ENCODE assay signal across 9 mouse cellular contexts in genomic region chr6:51333722-51334360, GRCm38 (mm10).
DNase-seq lines count a peak whose midpoint lies in the region; ATAC-seq and TF ChIP-seq lines count a peak whose summit lies in the region.
"Had no signal": no experiment of that assay in that cellular context is flagged by ENCODE, and none has a peak within 500 bp of the region (broad histone marks: within the 10 kb centered on the region; RNA-seq: fewer than 3 reads in every experiment).

No protein-coding gene starts in this region.

- peak overlapping the region; percentile 86 for H3K27ac ChIP-seq in embryonic facial prominence, embryonic 15.5 days (replicated peaks)
- peak overlapping the region; percentile 80 for H3K27ac ChIP-seq in limb, embryonic 14.5 days (replicated peaks; ENCODE audit: low read depth, low read length)
- H3K27ac ChIP-seq in liver, embryonic 12.5 days, result no peak overlapping the region
- H3K27ac ChIP-seq: forebrain, embryonic 13.5 days had no signal

- DNase-seq in Muller cell, postnatal 12 days (ENCODE audit: inconsistent ontology term), result peak; percentile 23
- peak; percentile 64 for DNase-seq in heart, postnatal 4 days
- peak; percentile 90 for DNase-seq in limb, embryonic 14.5 days (ENCODE audit: low spot score)
- no peak for DNase-seq in left cerebral cortex, adult 8-10 months (ENCODE audit: low spot score in 2 of 2)
- no peak for DNase-seq in right cerebral cortex, postnatal 25 days
- DNase-seq in ovary, postnatal 14 days (ENCODE audit: low spot score), result no peak

- H3K36me3 ChIP-seq in embryonic facial prominence, embryonic 15.5 days, result no peaks in the 10 kb centered on the region
- H3K36me3 ChIP-seq in limb, embryonic 14.5 days (ENCODE audit: control insufficient read depth, insufficient read depth, low read length), result no peaks in the 10 kb centered on the region
- H3K36me3 ChIP-seq in liver, embryonic 12.5 days, result no peaks in the 10 kb centered on the region

- no peaks in the 10 kb centered on the region for H3K9me3 ChIP-seq in embryonic facial prominence, embryonic 15.5 days (replicated peaks)
- H3K9me3 ChIP-seq in limb, embryonic 14.5 days (ENCODE audit: control insufficient read depth, low read length), result no peaks in the 10 kb centered on the region
- no peaks in the 10 kb centered on the region for H3K9me3 ChIP-seq in liver, embryonic 12.5 days (replicated peaks)
- H3K9me3 ChIP-seq: forebrain, embryonic 13.5 days had no signal

- no peak overlapping the region for H3K9ac ChIP-seq in embryonic facial prominence, embryonic 15.5 days
- no peak overlapping the region for H3K9ac ChIP-seq in limb, embryonic 14.5 days (ENCODE audit: low read depth, low read length, severe bottlenecking)
- H3K9ac ChIP-seq in liver, embryonic 12.5 days, result no peak overlapping the region
- H3K9ac ChIP-seq: forebrain, embryonic 13.5 days had no signal

- TF ChIP-seq POLR2A in limb, embryonic 14.5 days (IDR thresholded peaks at IDR 0.05; ENCODE audit: borderline replicate concordance, extremely low read depth, insufficient read depth, insufficient read length), result no peak

- H3K27me3 ChIP-seq in embryonic facial prominence, embryonic 15.5 days, result no peaks in the 10 kb centered on the region
- no peaks in the 10 kb centered on the region for H3K27me3 ChIP-seq in limb, embryonic 14.5 days (ENCODE audit: control insufficient read depth, insufficient read depth, low read length)
- H3K27me3 ChIP-seq in liver, embryonic 12.5 days (replicated peaks), result peaks cover 25% of the 10 kb centered on the region
- H3K27me3 ChIP-seq: forebrain, embryonic 13.5 days had no signal

- no peak overlapping the region for H3K4me3 ChIP-seq in embryonic facial prominence, embryonic 15.5 days (replicated peaks)
- H3K4me3 ChIP-seq in limb, embryonic 14.5 days (replicated peaks; ENCODE audit: low read length), result no peak overlapping the region
- no peak overlapping the region for H3K4me3 ChIP-seq in liver, embryonic 12.5 days
- H3K4me3 ChIP-seq: forebrain, embryonic 13.5 days had no signal

- peak overlapping the region; percentile 22; the same call in 1 of the 2 replicates for H3K4me2 ChIP-seq in embryonic facial prominence, embryonic 15.5 days (replicated peaks)
- 0 out of 2 replicates have a peak overlapping the region, but pooled peaks have one; percentile 1 for H3K4me2 ChIP-seq in limb, embryonic 14.5 days (replicated peaks; ENCODE audit: low read depth, low read length, severe bottlenecking)
- no peak overlapping the region for H3K4me2 ChIP-seq in liver, embryonic 12.5 days
- H3K4me2 ChIP-seq: forebrain, embryonic 13.5 days had no signal

- ATAC-seq in embryonic facial prominence, embryonic 15.5 days (ENCODE audit: insufficient number of reproducible peaks, low FRiP score, low TSS enrichment, low read depth), result peak; percentile 80
- ATAC-seq in limb, embryonic 14.5 days (ENCODE audit: low FRiP score, low read depth), result peak; percentile 84
- no peak for ATAC-seq in liver, embryonic 12.5 days
- ATAC-seq: forebrain, embryonic 13.5 days had no signal

- 19% methylated on average over 7 of the region's 7 CpGs for WGBS in embryonic facial prominence, embryonic 15.5 days
- 35% methylated on average over 7 of the region's 7 CpGs for WGBS in limb, embryonic 14.5 days
- 40% methylated on average over 7 of the region's 7 CpGs for WGBS in liver, embryonic 12.5 days (ENCODE audit: insufficient replicate concordance)

- peaks cover 76% of the 10 kb centered on the region for H3K4me1 ChIP-seq in embryonic facial prominence, embryonic 15.5 days
- peaks cover 25% of the 10 kb centered on the region for H3K4me1 ChIP-seq in limb, embryonic 14.5 days (ENCODE audit: control insufficient read depth, insufficient read depth, low read length)
- H3K4me1 ChIP-seq in liver, embryonic 12.5 days, result no peaks in the 10 kb centered on the region
- H3K4me1 ChIP-seq: forebrain, embryonic 13.5 days had no signal

Comparison
In these comparisons a context has a peak if more than half of its experiments do, and no peak if none do; other contexts are left out.
1. DNase-seq: peak in Muller cell, postnatal 12 days (single experiment), heart, postnatal 4 days (single experiment) and limb, embryonic 14.5 days (single experiment); none in left cerebral cortex, adult 8-10 months (0 of 2), right cerebral cortex, postnatal 25 days (single experiment) and ovary, postnatal 14 days (single experiment).